Mouse (Mus musculus): ENCODE measurements around the gene Gm28036. TPM values are rescaled to one million over a fixed set of nuclear protein-coding genes. Genes with fewer than 3 reads are reported as not detected.

The Gm28036 gene
- polyA plus RNA-seq (2021; fragmentation: Nextera tagmentation), result 6.0 and 6.5 TPM in 2 replicates
- long read RNA-seq, experiment 1, partial matches to known transcripts, result 3 of 3 reads
- long read RNA-seq, experiment 1, other reads (novel, unspliced or antisense), result 0 of 3 reads
- long read RNA-seq, experiment 2, partial matches to known transcripts, result 0 of 1 reads
- long read RNA-seq, experiment 2, other reads (novel, unspliced or antisense), result 1 of 1 reads

GRCm38 (mm10) chr2:156126992-156127391, at the start of gene Gm28036:
Gm28036 (minus strand) TSS chr2:156127092.

GRCm38 (mm10) chr2:156143953-156144724, 17.2 kb upstream of the Gm28036 start, which contains the start of the genes Romo1 and Nfs1:
Romo1 (plus strand) TSS chr2:156144039.
Nfs1 (minus strand) TSS chr2:156144186.

GRCm38 (mm10) chr2:156111358-156112079, 15.4 kb downstream of the Gm28036 start, which contains the start of the genes Cpne1 and Rbm12:
Cpne1 (minus strand) TSS chr2:156111965.
Rbm12 (minus strand) TSS chr2:156111978.

GRCm38 (mm10) chr2:156065099-156066041, 61.5 kb downstream of the Gm28036 start, which contains the start of gene Spag4:
Spag4 (plus strand) TSS chr2:156065175.

GRCm38 (mm10) chr2:156052816-156053215, 74.1 kb downstream of the Gm28036 start, which contains the start of gene Fer1l4:
Fer1l4 (minus strand) TSS chr2:156052947.

Other genes starting within 250 kb of the Gm28036 start
- 68.7 and 69.3 TPM in 2 replicates for gene Uqcc1, start 196.8 kb downstream of the Gm28036 start, polyA plus RNA-seq (2021; fragmentation: Nextera tagmentation)
- not detected in 2 replicates for gene Gm15557, start 186.4 kb downstream of the Gm28036 start, polyA plus RNA-seq (2021; fragmentation: Nextera tagmentation)
- gene Gdf5, start 181.7 kb downstream of the Gm28036 start, polyA plus RNA-seq (2021; fragmentation: Nextera tagmentation), result 0.09 and 0.51 TPM in 2 replicates
- gene Cep250, start 170.6 kb downstream of the Gm28036 start, polyA plus RNA-seq (2021; fragmentation: Nextera tagmentation), result 4.6 and 4.7 TPM in 2 replicates
- 0.35 and 0.45 TPM in 2 replicates for gene 6430550D23Rik, start 119.1 kb downstream of the Gm28036 start, polyA plus RNA-seq (2021; fragmentation: Nextera tagmentation)
- 459 and 479 TPM in 2 replicates for gene Ergic3, start 119.0 kb downstream of the Gm28036 start, polyA plus RNA-seq (2021; fragmentation: Nextera tagmentation)
- not detected in 2 replicates for gene Fer1l4, start 74.1 kb downstream of the Gm28036 start, polyA plus RNA-seq (2021; fragmentation: Nextera tagmentation)
- gene Spag4, start 61.9 kb downstream of the Gm28036 start, polyA plus RNA-seq (2021; fragmentation: Nextera tagmentation), result 2.9 and 3.6 TPM in 2 replicates
- 12.4 and 13.4 TPM in 2 replicates for gene Cpne1, start 15.1 kb downstream of the Gm28036 start, polyA plus RNA-seq (2021; fragmentation: Nextera tagmentation)
- 8.5 and 9.2 TPM in 2 replicates for gene Rbm12, start 15.1 kb downstream of the Gm28036 start, polyA plus RNA-seq (2021; fragmentation: Nextera tagmentation)
- gene Romo1, start 16.9 kb upstream of the Gm28036 start, polyA plus RNA-seq (2021; fragmentation: Nextera tagmentation), result 600 and 732 TPM in 2 replicates
- 56.4 and 61.8 TPM in 2 replicates for gene Nfs1, start 17.1 kb upstream of the Gm28036 start, polyA plus RNA-seq (2021; fragmentation: Nextera tagmentation)
- 239 and 242 TPM in 2 replicates for gene Rbm39, start 53.1 kb upstream of the Gm28036 start, polyA plus RNA-seq (2021; fragmentation: Nextera tagmentation)
- 57.9 and 97.0 TPM in 2 replicates for gene Phf20, start 69.4 kb upstream of the Gm28036 start, polyA plus RNA-seq (2021; fragmentation: Nextera tagmentation)
- 7.9 and 9.4 TPM in 2 replicates for gene Cnbd2, start 185.2 kb upstream of the Gm28036 start, polyA plus RNA-seq (2021; fragmentation: Nextera tagmentation)
- 138 and 165 TPM in 2 replicates for gene Scand1, start 185.6 kb upstream of the Gm28036 start, polyA plus RNA-seq (2021; fragmentation: Nextera tagmentation)